Mouse (Mus musculus): ENCODE measurements around the gene Fpr3. TPM values are rescaled to one million over a fixed set of nuclear protein-coding genes. Genes with fewer than 3 reads are reported as not detected.

Gene Fpr3
- polyA plus RNA-seq, 1 experiment, result not detected

- 32% methylated on average over 55 of the region's 55 CpGs for WGBS
- TF ChIP-seq CTCF (IDR thresholded peaks at IDR 0.05; ENCODE audit: insufficient read depth, low read length) (no peak), POLR2A (IDR thresholded peaks at IDR 0.05; ENCODE audit: borderline replicate concordance, extremely low read depth, low read depth, low read length) (no peak)
- Histone ChIP-seq H3K4me1 (ENCODE audit: control insufficient read depth, insufficient read depth, low read length) (no peaks in the 10 kb centered on the region; the same call in 1 of the 2 replicates), H3K4me3 (replicated peaks; ENCODE audit: extremely low read depth, low read depth, low read length) (no peak overlapping the region)
- no peak for DNase-seq
These were observed 37.5 kb upstream of the Fpr3 start for GRCm38 (mm10) chr17:17849906-17850712.

DNA sequence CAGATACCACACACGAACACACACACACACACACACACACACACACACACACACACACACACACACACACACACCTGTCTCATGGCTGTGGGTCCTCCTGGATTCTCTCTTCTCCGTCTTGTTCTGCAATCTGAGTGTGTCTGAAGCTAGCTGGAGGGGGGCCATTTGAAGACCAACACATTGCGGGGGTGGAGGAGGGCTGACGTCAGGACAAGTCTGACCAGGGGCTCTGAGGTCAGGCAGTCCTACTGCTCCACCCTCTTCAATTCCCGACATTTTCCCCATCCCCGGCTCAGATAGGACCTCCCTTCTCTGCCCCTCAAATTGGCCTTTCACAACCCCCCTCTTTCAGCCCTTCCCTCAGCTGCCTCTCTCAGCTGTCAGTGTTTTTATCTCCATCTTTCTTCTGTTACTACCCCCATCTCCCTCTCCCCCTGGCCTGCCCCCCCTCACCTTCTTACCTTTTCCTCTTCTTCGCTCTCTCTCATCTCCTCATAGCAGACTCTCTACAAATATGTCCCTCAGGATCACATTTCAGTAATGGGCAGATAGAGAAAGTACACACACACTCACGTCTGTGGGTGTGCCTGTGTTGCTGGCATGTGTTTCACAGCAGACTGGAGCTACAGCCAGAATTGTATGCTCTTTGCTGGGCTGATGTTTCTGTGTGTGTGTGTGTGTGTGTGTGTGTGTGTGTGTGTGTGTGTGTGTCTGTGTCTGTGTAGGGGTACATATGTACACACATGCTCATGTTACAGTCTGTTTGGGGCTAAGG lies 32.4 kb upstream of the Fpr3 start, which contains the start of gene Has1:
Gene Has1, minus strand, starts transcription at position 142 of the 775 bp plus-strand sequence.
- no peak within 1 kb of the TSS for H3K4me3 ChIP-seq (replicated peaks; ENCODE audit: extremely low read depth, low read depth, low read length)
- no peak for TF ChIP-seq CTCF (IDR thresholded peaks at IDR 0.05; ENCODE audit: insufficient read depth, low read length)
- 37% methylated on average over 8 of the region's 8 CpGs for WGBS
- no peak for DNase-seq
- H3K4me1 ChIP-seq (ENCODE audit: control insufficient read depth, insufficient read depth, low read length), result no peaks in the 10 kb centered on the region

DNA sequence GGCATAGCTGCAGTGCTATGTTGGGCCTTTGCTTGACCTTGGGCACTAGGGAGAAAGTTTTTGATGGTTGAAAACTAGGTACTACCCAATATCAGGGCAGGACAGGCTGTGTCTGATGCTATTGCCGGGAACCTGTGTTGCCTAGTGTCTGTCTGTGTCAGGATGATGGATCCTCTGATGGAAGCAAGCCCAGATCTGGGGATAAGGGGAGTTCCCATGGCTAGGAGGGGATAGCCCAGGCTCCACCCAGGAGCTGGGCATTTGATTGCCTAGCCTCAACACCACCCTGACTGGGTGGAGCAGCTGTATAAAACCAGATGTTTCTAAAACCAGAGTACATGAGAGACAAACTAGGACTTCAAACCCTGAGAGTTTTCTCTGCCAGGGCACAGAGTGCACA lies 31.0 kb upstream of the Fpr3 start:
- no peak for DNase-seq
- H3K4me3 ChIP-seq (replicated peaks; ENCODE audit: extremely low read depth, low read depth, low read length), result no peak overlapping the region
- H3K4me1 ChIP-seq (ENCODE audit: control insufficient read depth, insufficient read depth, low read length), result no peaks in the 10 kb centered on the region
- WGBS, result 28% methylated on average over 1 of the region's 1 CpGs
- TF ChIP-seq POLR2A (IDR thresholded peaks at IDR 0.05; ENCODE audit: borderline replicate concordance, extremely low read depth, low read depth, low read length) (no peak), CTCF (IDR thresholded peaks at IDR 0.05; ENCODE audit: insufficient read depth, low read length) (no peak)

- Histone ChIP-seq H3K4me1 (ENCODE audit: control insufficient read depth, insufficient read depth, low read length) (no peaks in the 10 kb centered on the region), H3K4me3 (replicated peaks; ENCODE audit: extremely low read depth, low read depth, low read length) (no peak overlapping the region)
- 86% methylated on average over 1 of the region's 1 CpGs for WGBS
- no peak for TF ChIP-seq CTCF (IDR thresholded peaks at IDR 0.05; ENCODE audit: insufficient read depth, low read length)
- no peak for TF ChIP-seq POLR2A (IDR thresholded peaks at IDR 0.05; ENCODE audit: borderline replicate concordance, extremely low read depth, low read depth, low read length)
- DNase-seq, result no peak
These were observed 30.2 kb upstream of the Fpr3 start for GRCm38 (mm10) chr17:17857446-17857845.

DNA sequence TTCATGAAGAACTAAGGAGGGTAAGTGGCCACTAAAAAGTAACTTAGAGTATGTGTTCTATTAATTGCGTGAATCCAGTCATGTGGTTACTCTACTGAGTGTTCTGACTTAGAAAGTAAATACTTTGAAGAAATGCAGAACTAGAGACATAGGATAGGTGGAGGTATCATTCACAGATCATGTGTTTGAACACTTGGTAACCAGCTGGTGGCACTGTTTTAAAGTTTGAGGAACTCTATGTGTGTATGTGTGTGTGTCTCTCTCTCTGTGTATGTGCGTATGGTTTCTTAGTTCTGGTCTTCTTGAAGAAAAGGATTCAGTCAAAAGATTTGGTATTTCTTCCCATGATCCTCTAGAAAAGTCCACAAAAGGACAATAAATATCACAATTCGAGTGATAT lies 27.5 kb upstream of the Fpr3 start:
- no peak overlapping the region for H3K4me3 ChIP-seq (replicated peaks; ENCODE audit: extremely low read depth, low read depth, low read length)
- H3K4me1 ChIP-seq (ENCODE audit: control insufficient read depth, insufficient read depth, low read length), result no peaks in the 10 kb centered on the region
- 71% methylated on average over 3 of the region's 3 CpGs for WGBS
- DNase-seq, result no peak
- no peak for TF ChIP-seq POLR2A (IDR thresholded peaks at IDR 0.05; ENCODE audit: borderline replicate concordance, extremely low read depth, low read depth, low read length)
- no peak for TF ChIP-seq CTCF (IDR thresholded peaks at IDR 0.05; ENCODE audit: insufficient read depth, low read length)

- no peak for DNase-seq
- WGBS, result 15% methylated on average over 1 of the region's 1 CpGs
- no peak for TF ChIP-seq CTCF (IDR thresholded peaks at IDR 0.05; ENCODE audit: insufficient read depth, low read length)
- no peak for TF ChIP-seq POLR2A (IDR thresholded peaks at IDR 0.05; ENCODE audit: borderline replicate concordance, extremely low read depth, low read depth, low read length)
- Histone ChIP-seq H3K4me1 (ENCODE audit: control insufficient read depth, insufficient read depth, low read length) (no peaks in the 10 kb centered on the region), H3K4me3 (replicated peaks; ENCODE audit: extremely low read depth, low read depth, low read length) (no peak overlapping the region)
These were observed 25.3 kb upstream of the Fpr3 start for GRCm38 (mm10) chr17:17862360-17862759.

DNA sequence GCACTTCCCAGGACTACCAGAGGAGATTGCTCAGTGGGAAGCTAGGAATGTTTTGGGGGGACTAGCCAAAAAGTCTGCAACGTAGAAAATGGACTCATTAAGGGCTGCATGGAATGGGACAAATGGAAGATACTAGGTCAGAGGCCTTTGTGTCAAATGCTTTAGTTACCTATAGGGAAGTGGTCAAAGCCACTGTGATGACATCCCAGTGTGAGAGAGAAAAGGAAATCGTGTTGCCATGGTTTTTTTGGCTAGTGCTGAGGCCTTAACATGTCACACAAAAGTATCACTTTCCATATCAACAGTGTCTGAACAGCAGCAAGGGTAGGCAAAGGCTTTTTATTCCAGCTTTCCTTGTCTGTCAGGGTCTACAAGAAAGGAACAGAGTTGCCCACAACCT lies 22.5 kb upstream of the Fpr3 start:
- WGBS, result 54% methylated on average over 2 of the region's 2 CpGs
- no peak for TF ChIP-seq POLR2A (IDR thresholded peaks at IDR 0.05; ENCODE audit: borderline replicate concordance, extremely low read depth, low read depth, low read length)
- TF ChIP-seq CTCF (IDR thresholded peaks at IDR 0.05; ENCODE audit: insufficient read depth, low read length), result no peak
- DNase-seq, result no peak
- Histone ChIP-seq H3K4me1 (ENCODE audit: control insufficient read depth, insufficient read depth, low read length) (peaks cover 2% of the 10 kb centered on the region; the same call in 1 of the 2 replicates), H3K4me3 (replicated peaks; ENCODE audit: extremely low read depth, low read depth, low read length) (no peak overlapping the region)

GRCm38 (mm10) chr17:17866801-17867469 lies 20.7 kb upstream of the Fpr3 start:
- WGBS, result 69% methylated on average over 11 of the region's 11 CpGs
- H3K4me1 ChIP-seq (ENCODE audit: control insufficient read depth, insufficient read depth, low read length), result peaks cover 2% of the 10 kb centered on the region; the same call in 1 of the 2 replicates
- no peak overlapping the region for H3K4me3 ChIP-seq (replicated peaks; ENCODE audit: extremely low read depth, low read depth, low read length)
- TF ChIP-seq POLR2A (IDR thresholded peaks at IDR 0.05; ENCODE audit: borderline replicate concordance, extremely low read depth, low read depth, low read length) (no peak), CTCF (IDR thresholded peaks at IDR 0.05; ENCODE audit: insufficient read depth, low read length) (no peak)
- no peak for DNase-seq

DNA sequence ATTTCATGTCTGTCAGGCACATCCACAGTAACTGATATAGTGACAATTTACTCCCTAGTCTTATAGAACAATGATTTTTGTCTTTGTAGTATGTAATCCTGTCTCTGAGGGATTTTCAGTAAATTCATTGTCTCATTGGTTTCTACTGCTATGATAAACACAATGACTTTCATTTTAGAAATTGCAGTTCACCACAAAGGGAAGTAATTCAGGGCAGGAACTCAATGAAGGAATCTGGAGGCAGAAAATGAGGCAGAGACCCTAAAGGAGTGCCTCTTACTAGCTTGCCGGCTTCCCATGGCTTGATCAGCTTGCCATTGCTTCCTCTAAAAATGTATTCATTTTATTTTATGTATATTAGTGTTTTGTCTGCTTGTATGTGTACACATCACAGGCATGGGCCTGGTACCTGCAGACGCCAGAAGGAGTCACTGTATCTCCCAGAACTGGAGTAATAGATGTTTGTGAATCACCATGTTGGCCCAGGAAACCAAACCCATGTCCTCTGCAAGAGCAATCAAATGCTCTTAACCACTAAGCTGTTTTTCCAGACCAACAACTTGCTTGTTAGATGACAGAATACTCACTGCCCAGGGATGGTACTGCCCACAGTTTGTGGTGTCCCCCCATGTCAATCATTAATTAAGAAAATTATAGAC lies 16.6 kb upstream of the Fpr3 start:
- DNase-seq, result no peak
- 68% methylated on average over 2 of the region's 2 CpGs for WGBS
- Histone ChIP-seq H3K4me3 (replicated peaks; ENCODE audit: extremely low read depth, low read depth, low read length) (no peak overlapping the region), H3K4me1 (ENCODE audit: control insufficient read depth, insufficient read depth, low read length) (peaks cover 2% of the 10 kb centered on the region; the same call in 1 of the 2 replicates)
- TF ChIP-seq POLR2A (IDR thresholded peaks at IDR 0.05; ENCODE audit: borderline replicate concordance, extremely low read depth, low read depth, low read length) (no peak), CTCF (IDR thresholded peaks at IDR 0.05; ENCODE audit: insufficient read depth, low read length) (no peak)

All from lung, adult 2 months (tissue).